Mouse (Mus musculus) spleen, postnatal 36 days (tissue): ENCODE measurements around the gene Kirrel2.
A peak's percentile ranks its signal among the peaks of the same experiment; 100 is the strongest.
"Not testable (repeated sequence)": the region's sequence is repeated elsewhere in the genome, so short reads cannot be mapped to it uniquely, and the experiment has no call there.

Experiments
- DNase-seq, 2 experiments: peaks; one replicate each; pipeline ENCODE4 v3.0.0; 2022; ENCODE audit warnings: low spot score in 2 of 2, mixed read lengths in 1 of 2

Gene Kirrel2

GRCm38 (mm10) chr7:30457629-30458330, at the start of gene Kirrel2, which contains the start of gene Nphs1:
Kirrel2 (minus strand) TSS chr7:30457690.
Nphs1 (plus strand) TSS chr7:30458315.
- no peak for DNase-seq

GRCm38 (mm10) chr7:30501159-30501558, 43.7 kb upstream of the Kirrel2 start:
- DNase-seq = not testable (repeated sequence)

- DNase-seq = not testable (repeated sequence)
Observed at GRCm38 (mm10) chr7:30495506-30496042, 38.1 kb upstream of the Kirrel2 start.

DNA sequence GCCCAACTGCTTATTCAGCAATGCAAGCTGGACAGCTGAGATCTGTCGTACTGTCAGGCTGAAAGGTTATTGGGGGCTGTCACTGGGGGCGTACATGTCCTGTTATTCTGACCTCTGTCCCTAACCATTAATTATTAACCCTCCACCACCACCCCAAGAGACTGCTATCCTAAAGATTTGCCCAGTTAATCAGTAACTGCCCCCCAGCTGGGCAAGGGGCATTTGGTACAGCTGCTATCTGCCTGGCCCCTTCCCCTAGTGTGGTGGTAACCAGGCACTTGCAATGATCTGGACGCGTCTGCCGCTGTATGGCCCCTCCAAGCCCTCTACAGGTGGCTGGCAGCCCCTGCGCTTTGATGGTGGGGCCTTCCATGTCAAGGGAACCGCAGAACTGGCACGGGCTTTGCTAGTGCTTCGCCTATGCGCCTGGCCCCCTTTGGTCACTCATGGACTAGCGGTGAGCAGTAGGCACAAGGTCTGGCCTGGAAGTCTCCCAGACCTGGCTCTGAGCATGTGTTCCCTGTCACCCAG, 36.0 kb upstream of the Kirrel2 start, which contains the start of gene Prodh2:
Gene Prodh2, plus strand, starts transcription at position 222 of the 531 bp plus-strand sequence.
- no peak for DNase-seq

GRCm38 (mm10) chr7:30492765-30493164, 35.3 kb upstream of the Kirrel2 start:
- DNase-seq = peak; percentile 45 to 53

DNA sequence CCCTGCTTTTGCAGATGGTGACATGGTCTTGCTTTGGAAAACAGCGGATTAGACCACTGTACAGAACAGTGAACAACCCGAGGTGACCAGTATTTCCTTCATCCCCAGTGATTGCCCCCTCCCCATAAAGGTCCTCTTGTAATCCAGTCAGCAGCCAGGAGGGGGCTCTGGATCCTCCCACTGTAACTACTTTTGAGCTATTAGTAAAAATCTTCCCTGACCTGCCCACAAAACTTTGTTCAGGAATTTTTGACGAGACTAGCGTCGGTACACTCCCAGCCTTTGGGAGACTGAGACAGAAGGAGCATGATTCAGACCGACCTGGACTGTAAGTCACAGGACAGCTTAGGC, 33.4 kb upstream of the Kirrel2 start:
- no peak for DNase-seq

DNA sequence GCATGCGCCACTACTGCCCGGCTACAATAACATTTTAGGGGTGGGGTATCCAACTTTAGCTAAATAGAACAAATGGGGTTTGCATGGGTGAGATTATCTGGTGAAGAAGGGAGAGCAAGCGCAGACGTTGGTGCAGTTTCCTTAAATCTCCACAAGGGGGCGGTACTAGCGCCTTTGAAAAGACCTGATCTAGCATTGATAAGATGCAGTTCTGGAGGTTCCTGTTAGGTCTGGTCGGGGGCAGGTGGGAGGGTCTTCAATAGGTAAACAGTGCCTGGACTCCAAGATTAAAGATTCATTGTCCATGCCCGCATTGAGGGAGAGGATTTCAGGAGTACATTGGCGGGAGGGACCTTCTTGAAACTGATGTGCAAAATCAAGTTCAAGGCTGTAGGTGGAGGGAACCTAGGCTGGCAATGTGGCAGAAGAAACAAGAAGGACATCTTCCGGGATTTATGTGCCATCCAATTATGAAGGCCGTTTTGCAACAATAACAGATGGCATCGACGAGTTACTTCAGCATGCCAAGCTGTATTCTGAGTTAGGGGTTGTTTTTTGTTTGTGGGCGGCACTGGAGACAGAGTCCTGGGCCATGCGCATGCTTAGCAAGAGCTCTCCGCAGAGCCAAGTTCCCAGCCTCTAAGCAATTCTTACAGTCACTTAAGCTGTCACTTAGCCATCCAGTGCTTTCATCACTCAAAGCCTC, 32.9 kb upstream of the Kirrel2 start:
- DNase-seq = peak in 1 of 2 experiments; percentile 16

DNA sequence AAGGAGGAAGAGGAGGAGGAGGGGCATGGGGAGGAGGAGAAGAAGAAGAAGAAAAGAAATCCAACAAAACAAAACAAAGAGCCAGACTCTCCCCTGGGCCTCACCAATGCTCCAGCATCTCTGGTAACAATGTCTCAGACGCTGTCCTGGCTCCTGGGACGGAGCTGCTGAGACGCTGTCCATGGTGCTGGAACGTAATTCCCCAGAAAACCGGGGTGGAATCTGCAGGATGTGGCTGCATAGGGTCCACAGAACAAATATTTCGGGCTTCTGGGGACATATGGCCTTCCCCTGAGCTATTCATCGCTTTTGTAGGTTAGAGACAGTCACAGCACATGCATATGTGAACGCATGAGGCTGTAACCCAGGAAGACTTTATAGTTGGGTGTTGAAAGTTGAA, 26.8 kb upstream of the Kirrel2 start:
- DNase-seq = no peak

GRCm38 (mm10) chr7:30477415-30478381, 20.2 kb upstream of the Kirrel2 start:
- DNase-seq = no peak

DNA sequence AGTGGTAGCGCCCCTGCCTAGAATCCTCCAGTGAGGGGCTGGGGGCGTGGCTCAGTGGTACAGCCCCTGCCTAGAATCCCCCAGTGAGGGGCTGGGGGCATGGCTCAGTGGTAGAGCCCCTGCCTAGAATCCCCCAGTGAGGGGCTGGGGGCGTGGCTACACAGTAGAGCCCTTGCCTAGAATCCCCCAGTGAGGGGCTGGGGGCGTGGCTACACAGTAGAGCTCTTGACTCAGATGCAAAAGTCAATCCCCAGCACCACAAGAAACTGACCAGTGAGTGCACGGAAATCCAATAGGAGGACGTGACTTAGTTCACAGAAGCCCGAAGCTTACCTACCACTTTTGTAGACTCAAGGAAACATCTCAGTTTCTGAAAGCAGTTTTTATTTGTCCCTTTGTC, 18.6 kb upstream of the Kirrel2 start:
- not testable (repeated sequence) for DNase-seq

- no peak for DNase-seq
Observed at GRCm38 (mm10) chr7:30474999-30475398, 17.5 kb upstream of the Kirrel2 start.

DNA sequence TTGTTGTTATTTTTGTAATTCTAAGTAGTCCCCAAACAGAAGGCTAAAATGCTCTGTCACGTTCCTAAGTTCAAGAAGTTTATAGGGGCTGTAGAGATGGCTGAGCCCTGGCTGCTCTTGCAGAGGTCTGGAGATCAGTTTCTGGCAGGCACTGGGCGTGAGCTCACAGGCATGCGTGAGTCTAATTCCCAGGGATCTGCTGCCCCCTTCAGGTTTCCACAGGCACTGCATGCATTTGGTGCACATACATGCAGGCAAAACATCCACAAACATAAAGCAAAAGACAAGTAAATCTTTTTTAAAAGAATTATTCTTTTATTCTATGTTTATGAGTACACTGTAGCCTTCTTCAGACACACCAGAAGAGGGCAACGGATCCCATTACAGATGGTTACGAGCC, 14.9 kb upstream of the Kirrel2 start:
- peak in 1 of 2 experiments; percentile 16 for DNase-seq

DNA sequence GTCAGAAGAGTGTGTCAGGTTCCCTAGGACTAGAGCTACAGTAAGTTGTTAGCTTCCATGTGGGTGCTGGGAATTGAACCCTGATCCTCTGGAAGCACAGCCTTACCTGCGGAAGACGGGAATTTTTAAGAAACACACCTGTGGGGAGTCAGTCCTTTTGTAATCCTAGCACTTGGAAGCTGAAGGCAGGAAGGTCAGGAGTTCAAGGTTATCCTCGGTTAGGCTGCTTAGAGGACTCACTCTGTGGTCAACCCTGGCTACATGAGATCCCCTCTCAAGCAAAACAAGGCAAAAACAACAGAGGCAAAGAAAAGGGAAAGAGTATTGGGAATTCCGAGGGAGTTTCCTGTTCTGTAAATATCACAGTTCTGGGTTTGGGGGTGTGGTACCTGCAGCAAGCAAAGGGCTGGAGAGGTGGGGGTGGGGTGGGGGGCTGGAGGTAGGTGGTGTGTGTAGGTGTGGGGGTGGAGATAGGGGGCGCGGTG, 7.4 kb upstream of the Kirrel2 start:
- no peak for DNase-seq

DNA sequence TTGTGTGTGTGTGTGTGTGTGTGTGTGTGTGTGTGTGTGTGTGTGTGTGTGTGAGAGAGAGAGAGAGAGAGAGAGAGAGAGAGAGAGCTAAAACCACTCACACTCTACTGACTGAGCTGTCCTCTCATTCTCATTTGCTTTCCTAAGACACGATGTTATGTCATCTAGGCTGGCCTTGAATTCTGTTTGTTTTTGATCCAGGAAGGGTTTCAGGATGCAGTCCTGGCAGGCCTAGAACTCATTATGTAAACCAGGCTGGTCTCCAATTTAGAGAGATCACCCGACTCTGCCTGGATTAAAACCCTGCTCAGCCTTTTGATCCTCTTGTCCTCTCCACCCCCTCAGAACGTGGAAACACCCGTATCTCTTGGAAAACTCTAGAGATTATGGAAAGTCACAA, 6.5 kb upstream of the Kirrel2 start:
- no peak for DNase-seq

- DNase-seq = no peak
Observed at GRCm38 (mm10) chr7:30463568-30463967, 6.1 kb upstream of the Kirrel2 start.

GRCm38 (mm10) chr7:30459484-30459883, 2.0 kb upstream of the Kirrel2 start:
- DNase-seq = no peak

DNA sequence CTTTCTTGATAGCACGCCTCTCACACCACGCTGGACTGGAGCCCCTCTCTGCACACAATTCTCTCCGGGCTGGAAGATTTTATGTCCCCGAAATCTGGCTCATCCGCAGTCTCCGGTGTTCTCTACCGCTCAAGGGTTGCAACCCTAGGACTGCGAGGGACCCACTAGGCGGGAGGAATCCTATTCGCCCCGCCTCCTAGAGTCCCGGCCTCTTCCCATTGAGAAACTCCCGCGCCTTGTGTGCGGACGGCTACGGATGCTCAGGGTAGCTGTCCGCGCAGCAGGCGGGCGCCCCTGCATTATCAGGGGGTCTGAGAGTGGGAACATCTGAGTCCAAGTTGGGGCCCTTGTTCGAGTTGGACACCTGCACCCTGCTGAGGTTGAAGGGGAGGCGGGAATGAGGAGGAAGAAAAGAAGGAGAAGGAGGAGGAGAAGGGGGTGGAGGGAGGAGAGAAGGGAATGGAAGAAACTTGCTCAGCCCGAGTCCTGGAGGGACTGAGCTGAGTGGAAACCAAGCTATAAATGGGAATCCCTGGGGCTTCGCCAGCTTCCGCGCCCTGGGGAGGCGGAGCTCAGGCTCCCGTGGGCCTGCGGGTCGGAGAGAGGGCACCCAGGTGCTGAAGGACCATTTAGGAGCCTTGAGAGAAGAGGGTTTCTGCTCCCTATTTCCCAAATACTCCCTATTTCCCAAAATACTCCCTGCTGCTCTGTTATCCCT, 420 bp downstream of the Kirrel2 start:
- no peak for DNase-seq

GRCm38 (mm10) chr7:30456487-30456886, 1.0 kb downstream of the Kirrel2 start:
- no peak for DNase-seq

DNA sequence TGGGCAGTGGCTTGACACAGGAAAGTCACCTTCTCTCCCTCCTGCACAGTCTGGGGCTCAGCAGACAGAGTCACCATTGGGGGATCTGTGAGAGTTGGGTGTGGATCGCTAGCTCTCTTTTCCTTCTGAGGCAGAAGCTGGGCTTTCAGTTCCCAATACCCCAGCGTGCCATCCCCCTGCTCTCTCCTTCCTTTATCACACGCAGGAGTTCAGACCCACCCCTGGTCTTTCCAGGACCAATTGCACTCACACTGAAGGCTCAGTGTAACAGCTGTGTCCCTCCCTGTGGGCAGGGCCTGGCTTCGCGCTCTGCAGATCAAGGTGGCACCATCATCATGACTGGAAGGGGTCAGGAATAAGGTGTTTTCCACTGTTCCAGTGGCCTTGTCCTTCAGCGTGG, 3.2 kb downstream of the Kirrel2 start:
- no peak for DNase-seq

- peak; percentile 49 to 50 for DNase-seq
Observed at GRCm38 (mm10) chr7:30453766-30454165, 3.7 kb downstream of the Kirrel2 start.

GRCm38 (mm10) chr7:30453327-30453726, 4.2 kb downstream of the Kirrel2 start:
- no peak for DNase-seq
